Mouse (Mus musculus) cortical plate, adult 2 months (tissue): ENCODE measurements around the gene Bmper.

Experiments used
- CTCF ChIP-seq: fragments of 200-500 bp; IDR thresholded peaks from 2 replicates; pipeline ENCODE4 v1.5.1; 2011; ENCODE audit warnings: mild to moderate bottlenecking, control low read depth, low read length; ENCODE audit not compliant: insufficient read depth; ENCODE audit errors: extremely low read depth
- POLR2A ChIP-seq: fragments of 200-500 bp; IDR thresholded peaks from 2 replicates; pipeline ENCODE4 v1.6.1; 2011; ENCODE audit warnings: mild to moderate bottlenecking, low read length, control low read depth; ENCODE audit not compliant: insufficient read depth; ENCODE audit errors: extremely low read depth

DNA sequence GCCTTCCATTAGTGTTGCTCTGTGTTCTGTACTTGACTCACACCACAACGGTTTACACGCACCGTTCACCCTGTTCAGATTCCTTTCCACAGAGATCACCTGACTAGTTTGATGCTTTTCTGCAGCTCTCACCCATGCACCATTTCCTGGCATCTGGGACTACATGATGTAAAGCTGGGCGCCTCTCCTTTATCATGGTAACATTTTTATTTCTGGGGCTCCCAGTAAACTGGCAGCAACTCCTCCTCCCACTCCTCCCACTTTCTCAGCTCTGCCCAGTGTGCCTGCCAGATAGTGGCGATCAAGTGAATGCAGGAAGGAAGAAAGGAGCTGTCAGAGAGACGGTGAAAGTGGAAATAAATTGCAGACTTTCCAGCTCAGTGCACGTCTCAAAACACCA lies 45.7 kb downstream of the Bmper start:
- TF ChIP-seq CTCF = no peak
- no peak for TF ChIP-seq POLR2A
